Mouse (Mus musculus): ENCODE results near the gene Pabpc4. TPM values are rescaled to one million over a fixed set of nuclear protein-coding genes. Genes with fewer than 3 reads are reported as not detected.
"Not testable (repeated sequence)": the region's sequence is repeated elsewhere in the genome, so short reads cannot be mapped to it uniquely, and the experiment has no call there.

Gene Pabpc4
- total RNA-seq, 2 experiments from 2014 or later = 38.7 to 41.9 TPM

DNA sequence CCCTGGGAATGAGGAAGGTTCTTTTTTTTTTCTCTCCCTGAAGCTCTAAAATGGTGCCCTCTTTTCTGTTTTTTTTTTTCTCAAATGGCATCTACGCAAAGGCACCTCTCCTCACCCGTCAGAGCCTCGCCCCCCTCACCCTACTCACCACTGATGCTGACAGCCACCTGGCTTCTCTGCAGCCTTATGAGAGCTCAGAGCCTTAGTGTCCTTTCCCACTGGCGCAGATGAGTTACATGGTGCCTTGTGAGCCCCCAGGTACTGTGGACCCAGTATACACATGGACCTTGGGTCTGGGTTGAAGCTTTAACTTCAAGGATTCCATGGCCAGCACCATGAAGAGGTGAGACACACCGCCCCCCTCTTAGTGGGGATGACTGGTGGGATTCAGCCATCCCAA is 15.5 kb upstream of the Pabpc4 start:
- intact Hi-C loops (cut with DNase I) = no loop called here
- DNase-seq (ENCODE audit: low spot score in 2 of 2) = no peak

DNA sequence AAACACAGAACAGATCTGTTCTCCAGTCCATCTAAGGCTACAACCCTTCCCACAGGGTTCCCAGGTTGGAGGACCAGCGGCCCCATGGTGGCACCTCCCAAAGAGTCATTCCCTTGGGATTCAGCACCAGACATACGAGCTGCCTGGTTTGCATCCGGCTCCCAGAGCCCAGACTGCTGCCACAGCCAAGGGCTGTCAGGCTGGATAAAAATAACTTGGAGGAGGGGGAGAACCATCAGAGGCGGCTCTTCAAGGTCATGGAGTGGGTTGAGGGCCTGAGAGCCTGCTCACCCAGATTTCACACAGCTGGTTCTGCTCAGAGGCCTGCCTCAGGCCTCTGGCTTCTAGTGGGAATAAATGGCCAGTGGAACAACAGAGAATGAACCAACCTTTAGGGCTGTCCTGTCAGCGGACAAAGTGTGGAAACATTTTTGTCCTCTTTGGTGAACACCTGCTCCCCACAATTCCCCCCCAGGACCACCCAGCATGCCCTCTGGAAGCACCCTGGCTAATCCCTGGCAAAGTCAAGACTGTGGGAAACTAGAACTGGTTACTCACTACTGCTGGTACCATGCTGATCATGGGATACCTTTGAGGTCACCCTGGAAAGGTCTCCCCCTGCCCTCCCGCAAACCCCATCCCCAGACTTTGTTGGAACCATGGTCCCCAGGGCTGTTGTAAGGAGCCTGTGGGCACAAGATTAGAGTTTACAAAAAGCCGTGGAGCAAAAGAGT is 14.8 kb upstream of the Pabpc4 start:
- intact Hi-C loops (cut with DNase I) = no loop called here
- no peak for DNase-seq (ENCODE audit: low spot score in 2 of 2)

DNA sequence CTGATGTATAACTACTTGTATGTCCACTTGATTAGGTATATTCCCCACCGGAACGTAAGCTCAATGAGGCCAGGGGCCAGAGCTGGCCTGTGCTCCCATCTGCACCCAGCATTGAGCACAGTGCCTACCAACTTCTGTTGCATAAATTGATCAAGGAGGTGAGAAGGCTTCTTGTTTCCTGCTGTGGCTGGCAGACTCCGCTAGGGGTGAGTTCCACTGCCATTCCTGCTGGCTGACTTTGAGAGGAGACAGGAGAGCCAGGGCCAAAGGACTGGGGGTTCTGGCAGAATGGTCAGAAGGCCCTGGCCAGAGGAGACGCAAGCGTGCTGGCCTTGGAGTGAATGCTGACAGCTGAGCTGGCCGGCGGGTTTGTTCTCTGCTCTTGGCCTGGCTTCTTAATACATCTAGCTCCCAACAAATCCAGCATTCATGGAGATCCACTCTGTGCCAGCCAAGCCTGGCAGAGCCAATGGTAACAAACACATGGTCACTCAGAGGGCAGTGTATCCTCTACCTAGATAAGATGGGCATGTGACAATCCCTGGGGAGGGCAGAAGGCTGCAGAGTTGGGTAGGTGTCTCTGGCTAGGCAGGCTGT is 13.1 kb upstream of the Pabpc4 start:
- peak; percentile 54 to 59 for DNase-seq (ENCODE audit: low spot score in 2 of 2)
- intact Hi-C loops (cut with DNase I) = no loop called here

GRCm38 (mm10) chr4:123252214-123252613 is 9.9 kb upstream of the Pabpc4 start:
- intact Hi-C loops (cut with DNase I) = loop anchor here (2.0 to 5.0 kb wide), 2 partner anchors 33 to 95 kb away; no protein-coding TSS in a partner anchor
- DNase-seq (ENCODE audit: low spot score in 2 of 2) = no peak

- intact Hi-C loops (cut with DNase I) = loop anchor here (5.0 kb wide), 1 partner anchor 97 kb away; no protein-coding TSS in a partner anchor
- no peak for DNase-seq (ENCODE audit: low spot score in 2 of 2)
Measured at GRCm38 (mm10) chr4:123254617-123255016, 7.5 kb upstream of the Pabpc4 start.

- no peak for DNase-seq (ENCODE audit: low spot score in 2 of 2)
- intact Hi-C loops (cut with DNase I) = no loop called here
Measured at GRCm38 (mm10) chr4:123260071-123260746, 1.9 kb upstream of the Pabpc4 start.

GRCm38 (mm10) chr4:123271063-123271462 is 8.9 kb downstream of the Pabpc4 start:
- DNase-seq (ENCODE audit: low spot score in 2 of 2) = no peak
- intact Hi-C loops (cut with DNase I) = no loop called here

DNA sequence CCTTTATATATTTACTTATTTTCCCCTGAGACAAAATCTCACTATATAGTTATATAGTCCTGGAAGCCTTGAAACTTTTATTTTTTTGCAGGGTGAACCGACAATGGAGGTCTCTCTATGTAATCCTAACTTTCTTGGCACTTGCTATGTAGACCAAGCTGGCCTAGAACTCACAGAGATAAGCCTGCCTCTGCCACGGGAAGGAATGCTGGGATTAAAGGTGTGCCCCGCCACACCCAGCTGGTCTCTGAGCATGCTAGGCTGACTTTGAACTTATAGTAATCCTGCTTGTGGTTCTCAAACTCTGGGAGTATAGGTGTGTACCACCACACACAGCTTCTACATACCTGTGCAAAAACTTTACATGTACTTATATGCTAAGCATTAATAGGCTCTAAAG is 18.0 kb downstream of the Pabpc4 start:
- DNase-seq (ENCODE audit: low spot score in 2 of 2) = no peak
- intact Hi-C loops (cut with DNase I) = no loop called here

DNA sequence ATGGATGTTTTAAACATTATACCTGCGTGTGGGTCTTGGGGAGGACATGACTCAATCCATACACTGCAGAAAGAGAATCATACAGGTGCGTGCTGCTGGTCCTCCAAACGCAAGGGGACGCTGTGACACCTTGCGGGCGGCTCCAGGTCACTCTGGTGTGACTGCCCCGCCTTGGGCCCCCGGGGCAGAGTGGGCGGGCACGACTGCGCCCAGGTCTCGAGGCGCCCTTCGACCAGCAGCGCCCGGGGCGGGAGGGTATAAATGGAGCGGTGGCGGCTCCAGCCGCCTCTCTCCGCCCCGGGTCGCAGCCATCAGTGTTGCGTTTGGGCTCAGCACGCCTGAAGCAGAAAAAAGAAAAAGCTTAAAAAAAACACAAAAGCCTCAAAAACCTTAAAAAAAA is 20.3 kb downstream of the Pabpc4 start:
- peak; percentile 84 to 86 for DNase-seq (ENCODE audit: low spot score in 2 of 2)
- intact Hi-C loops (cut with DNase I) = no loop called here

DNA sequence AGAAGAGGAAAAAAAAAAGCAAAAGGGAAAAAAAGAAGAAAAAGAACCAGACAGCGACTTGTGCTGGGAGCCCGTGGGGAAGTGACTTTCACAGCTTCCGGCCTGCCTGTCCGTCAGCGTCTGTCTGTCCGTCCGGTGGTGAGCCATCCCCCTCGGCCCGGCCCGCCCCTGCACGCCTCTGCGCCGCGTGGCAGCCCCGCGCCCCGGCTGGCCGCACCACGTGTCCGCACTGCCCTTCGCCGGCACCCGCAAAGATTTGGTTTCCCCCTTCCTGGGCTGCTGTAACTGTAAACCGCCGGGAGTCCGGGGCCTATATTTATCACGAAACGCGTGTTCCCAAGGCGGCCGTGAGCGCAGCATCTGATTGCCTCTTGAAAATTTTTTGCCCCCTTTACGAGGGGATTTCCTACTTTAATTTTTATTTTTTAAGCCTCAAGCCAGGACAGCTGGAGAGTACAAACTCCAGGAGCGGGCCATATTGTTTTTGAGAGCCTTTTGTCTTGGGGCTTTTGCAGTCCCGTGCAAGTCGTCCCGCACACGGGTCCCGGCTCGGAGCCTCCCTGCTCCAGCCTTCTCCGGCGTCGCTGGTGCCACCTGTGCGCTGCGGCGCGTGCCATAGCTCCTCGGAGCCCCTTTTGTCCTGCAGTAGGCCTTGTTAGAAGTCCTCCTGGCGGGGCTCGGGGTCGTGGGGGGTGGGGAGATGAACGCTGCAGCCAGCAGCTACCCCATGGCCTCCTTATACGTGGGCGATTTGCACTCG is 20.9 kb downstream of the Pabpc4 start:
- peak; percentile 46 to 61 for DNase-seq (ENCODE audit: low spot score in 2 of 2)
- intact Hi-C loops (cut with DNase I) = not testable (repeated sequence)

GRCm38 (mm10) chr4:123283675-123284064 is 21.5 kb downstream of the Pabpc4 start:
- DNase-seq (ENCODE audit: low spot score in 2 of 2); intact Hi-C loops (cut with DNase I): not testable (repeated sequence)

DNA sequence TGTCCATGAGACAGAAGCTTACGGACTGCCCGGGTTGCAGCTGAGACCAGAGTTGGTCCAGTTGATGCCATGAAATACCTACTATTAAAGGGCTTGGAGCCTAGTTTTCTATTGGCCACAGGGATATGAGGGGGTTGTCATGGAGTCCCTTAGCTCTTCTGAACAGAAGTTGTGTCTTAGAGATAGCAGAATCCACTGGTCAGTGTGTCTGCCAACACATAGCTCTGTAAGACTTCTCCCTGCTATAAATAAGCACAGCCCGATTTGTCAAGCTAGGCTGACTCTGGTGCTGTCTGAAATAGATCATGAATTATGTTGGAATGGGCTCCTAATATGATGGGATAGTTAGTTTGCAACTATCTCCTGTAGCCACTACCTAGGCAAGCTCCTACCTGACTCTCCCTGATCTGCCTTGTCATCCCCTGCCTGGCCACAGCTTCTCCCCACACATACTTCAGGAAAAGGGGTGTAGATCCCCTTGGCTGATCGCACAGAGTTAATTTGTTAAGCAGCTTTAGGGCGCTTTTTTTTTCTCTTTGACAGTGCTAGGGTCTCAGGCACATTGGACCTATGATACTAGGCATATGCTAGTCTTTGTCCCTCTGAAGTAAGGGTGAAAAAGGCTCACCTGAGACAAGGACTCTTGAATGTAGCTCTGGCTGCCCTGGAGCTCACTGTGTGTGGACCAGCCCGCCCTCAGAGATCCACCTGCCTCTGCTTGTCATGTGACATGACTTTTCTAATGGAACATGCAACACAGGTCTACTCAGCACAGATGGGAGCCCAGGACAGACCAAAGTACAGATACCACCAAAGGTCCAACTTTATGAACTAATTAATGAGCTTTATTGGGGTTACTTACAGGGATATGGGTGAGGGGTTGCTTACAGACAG is 22.8 kb downstream of the Pabpc4 start:
- no peak for DNase-seq (ENCODE audit: low spot score in 2 of 2)
- intact Hi-C loops (cut with DNase I) = no loop called here

GRCm38 (mm10) chr4:123286790-123287189 is 24.6 kb downstream of the Pabpc4 start:
- DNase-seq (ENCODE audit: low spot score in 2 of 2) = no peak
- intact Hi-C loops (cut with DNase I) = no loop called here

GRCm38 (mm10) chr4:123289038-123289437 is 26.9 kb downstream of the Pabpc4 start:
- intact Hi-C loops (cut with DNase I) = no loop called here
- no peak for DNase-seq (ENCODE audit: low spot score in 2 of 2)

GRCm38 (mm10) chr4:123292390-123292789 is 30.2 kb downstream of the Pabpc4 start:
- intact Hi-C loops (cut with DNase I) = no loop called here
- DNase-seq (ENCODE audit: low spot score in 2 of 2) = no peak

GRCm38 (mm10) chr4:123292989-123293388 is 30.8 kb downstream of the Pabpc4 start:
- DNase-seq (ENCODE audit: low spot score in 2 of 2) = no peak
- intact Hi-C loops (cut with DNase I) = no loop called here

DNA sequence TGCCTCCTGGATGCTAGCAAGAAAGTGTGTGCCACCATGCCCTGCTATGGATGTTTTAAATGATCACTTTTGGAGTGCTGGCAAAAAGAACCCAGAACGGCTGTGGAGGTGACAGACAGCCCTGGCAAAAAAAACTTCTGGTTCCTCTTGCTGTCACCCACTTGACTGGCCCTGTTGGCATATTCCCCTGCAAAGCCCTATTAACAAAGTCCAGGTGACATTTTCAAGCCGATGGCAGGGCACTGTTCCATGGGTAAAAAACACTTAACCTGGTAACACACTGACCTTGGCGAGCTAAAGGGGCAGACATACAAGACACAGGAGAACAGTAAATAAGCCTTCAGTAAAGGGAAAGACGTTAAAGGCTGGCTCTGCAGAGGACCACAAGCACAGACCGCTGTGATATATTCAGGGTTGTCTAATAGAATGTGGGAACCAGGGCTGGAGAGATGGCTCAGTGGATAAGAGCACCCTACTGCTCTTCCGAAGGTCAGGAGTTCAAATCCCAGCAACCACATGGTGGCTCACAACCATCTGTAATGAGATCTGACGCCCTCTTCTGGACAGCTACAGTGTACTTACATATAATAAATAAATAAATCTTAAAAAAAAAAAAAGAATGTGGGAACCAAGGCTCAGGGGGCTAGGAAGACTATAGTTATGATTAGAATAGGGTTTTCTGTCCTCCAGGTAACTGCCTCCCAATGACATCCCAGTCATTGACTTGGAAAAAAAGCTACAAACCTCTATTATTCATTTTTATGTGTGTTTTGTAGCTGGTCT is 31.7 kb downstream of the Pabpc4 start:
- intact Hi-C loops (cut with DNase I) = no loop called here
- DNase-seq (ENCODE audit: low spot score in 2 of 2) = no peak

DNA sequence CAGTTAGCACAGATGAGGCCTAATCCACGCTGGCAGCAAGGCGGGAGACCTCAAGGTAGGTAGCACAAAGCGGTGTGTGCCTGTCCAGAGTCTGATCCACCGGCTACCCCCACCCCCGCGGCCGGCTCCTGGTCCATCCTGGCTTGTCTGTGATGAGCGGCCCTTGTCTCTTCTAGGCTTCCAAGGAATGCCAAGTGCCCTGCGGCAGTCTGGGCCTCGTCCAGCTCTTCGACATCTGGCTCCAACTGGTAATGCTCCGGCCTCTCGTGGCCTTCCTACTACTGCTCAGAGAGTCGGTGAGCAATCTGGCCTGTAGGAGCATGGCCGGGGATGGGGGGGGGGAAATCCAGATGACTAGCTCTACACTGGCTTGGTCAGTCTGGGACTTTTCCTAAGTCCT is 32.9 kb downstream of the Pabpc4 start:
- DNase-seq (ENCODE audit: low spot score in 2 of 2); intact Hi-C loops (cut with DNase I): not testable (repeated sequence)

Data from left cerebral cortex, postnatal 36 days (tissue).